Mouse (Mus musculus) ES-E14 (cell line): ENCODE data around the gene Mcl1. TPM values are rescaled to one million over a fixed set of nuclear protein-coding genes. Genes with fewer than 3 reads are reported as not detected.
A peak's percentile ranks its signal among the peaks of the same experiment; 100 is the strongest.

Source experiments
- DNase-seq: peaks from one replicate; pipeline ENCODE4 v3.0.0-alpha.2; 2013; ENCODE audit warnings: low read depth, low spot score
- H3K27ac ChIP-seq: 2 replicates; pipeline ENCODE4 v1.5.1; 2012; ENCODE audit warnings: low read depth, mild to moderate bottlenecking, low read length, moderate library complexity, mixed read lengths; ENCODE audit not compliant: poor library complexity, insufficient read depth, severe bottlenecking
- H3K36me3 ChIP-seq: 2 replicates; pipeline ENCODE4 v1.6.1; 2012; ENCODE audit warnings: mild to moderate bottlenecking, low read length, moderate library complexity, mixed read lengths; ENCODE audit not compliant: control insufficient read depth, poor library complexity, insufficient read depth, severe bottlenecking
- H3K4me1 ChIP-seq, 2 experiments: fragments of 150-350 bp in 1 of 2; sonication (generic) in 1 of 2; 2 replicates each; pipeline ENCODE4 v1.6.1; 2012; ENCODE audit warnings: low read length in 2 of 2, mild to moderate bottlenecking in 1 of 2, mixed read lengths in 1 of 2; ENCODE audit not compliant: control insufficient read depth in 2 of 2, insufficient read depth in 2 of 2, poor library complexity in 1 of 2
- H3K4me3 ChIP-seq, 2 experiments: fragments of 150-350 bp in 1 of 2; sonication (generic) in 1 of 2; 2 replicates each; pipeline ENCODE4 v1.5.1; 2012; ENCODE audit warnings: low read length in 2 of 2, low read depth in 1 of 2, mild to moderate bottlenecking in 1 of 2, mixed read lengths in 1 of 2; ENCODE audit not compliant: insufficient read depth in 1 of 2, poor library complexity in 1 of 2, severe bottlenecking in 1 of 2
- H3K9ac ChIP-seq: 2 replicates; pipeline ENCODE4 v1.6.1; 2012; ENCODE audit warnings: low read depth, mild to moderate bottlenecking, low read length, mixed read lengths; ENCODE audit not compliant: poor library complexity, insufficient read depth, severe bottlenecking
- H3K9me3 ChIP-seq: fragments of 150-350 bp; sonication (generic); 2 replicates; pipeline ENCODE4 v1.6.1; 2012; ENCODE audit warnings: low read depth, mild to moderate bottlenecking, low read length; ENCODE audit not compliant: control insufficient read depth, insufficient read depth
- CHD2 ChIP-seq: IDR thresholded peaks from 2 replicates; pipeline ENCODE4 v1.6.1; 2014; ENCODE audit warnings: mild to moderate bottlenecking, low read depth, low read length, inconsistent platforms
- HCFC1 ChIP-seq: IDR thresholded peaks from 2 replicates; pipeline ENCODE4 v1.6.1; 2012; ENCODE audit warnings: low read length, inconsistent platforms, borderline replicate concordance; ENCODE audit not compliant: insufficient read depth
- MAFK ChIP-seq: IDR thresholded peaks from 2 replicates; pipeline ENCODE4 v1.6.1; 2014; ENCODE audit warnings: mild to moderate bottlenecking, low read depth, low read length, inconsistent platforms; ENCODE audit not compliant: insufficient read depth
- ZC3H11A ChIP-seq: IDR thresholded peaks from 2 replicates; pipeline ENCODE4 v1.6.1; 2012; ENCODE audit warnings: low read depth, mild to moderate bottlenecking, inconsistent platforms, low read length, borderline replicate concordance
- ZNF384 ChIP-seq: IDR thresholded peaks from 2 replicates; pipeline ENCODE4 v1.6.1; 2012; ENCODE audit warnings: low read depth, low read length, inconsistent platforms
- in situ Hi-C, 2 experiments: fragments of 600-800 bp; cut with MboI; formaldehyde crosslinking; loops; one replicate each; pipeline ENCODE4 v1.15.1; 2025; ENCODE audit warnings: low sequenced_read_pairs in 2 of 2, inconsistent platforms in 1 of 2; ENCODE audit not compliant: unreplicated experiment in 2 of 2
- total RNA-seq: library from RNA; depleted of rRNA; stranded (reverse); fragments of 300-350 nt; gene quantifications from 2 replicates; pipeline ENCODE4 v1.2.3, GENCODE M21; 2012

Mcl1 gene
- total RNA-seq, 1 experiment = 207 TPM

- peak overlapping the region; percentile 71; the same call in 1 of the 2 replicates for H3K9ac ChIP-seq
- no peaks in the 10 kb centered on the region for H3K9me3 ChIP-seq
- in situ Hi-C loops = no loop called here
- no peak for DNase-seq
- 0 out of 4 replicates have a peak overlapping the region, but pooled peaks of 1 of the 2 experiments have one; percentile 60 for H3K4me3 ChIP-seq
- H3K36me3 ChIP-seq = peaks cover 3% of the 10 kb centered on the region; the same call in 1 of the 2 replicates
- TF ChIP-seq MAFK (no peak), CHD2 (no peak), HCFC1 (no peak), ZC3H11A (no peak), ZNF384 (no peak)
- H3K4me1 ChIP-seq = peaks cover 7 to 43% of the 10 kb centered on the region in 2 experiments
- peak overlapping the region; percentile 100 for H3K27ac ChIP-seq
Measured at GRCm38 (mm10) chr3:95672461-95672860, 13.9 kb downstream of the Mcl1 start.

GRCm38 (mm10) chr3:95672861-95673706 lies 14.5 kb downstream of the Mcl1 start:
- TF ChIP-seq MAFK = no peak
- TF ChIP-seq ZC3H11A = no peak
- no peak for TF ChIP-seq ZNF384
- TF ChIP-seq HCFC1 = no peak
- no peak for TF ChIP-seq CHD2
- Histone ChIP-seq H3K4me3 (peak overlapping the region; percentile 57 to 60), H3K36me3 (peaks cover 3% of the 10 kb centered on the region; the same call in 1 of the 2 replicates), H3K27ac (peak overlapping the region; percentile 100), H3K9ac (peak overlapping the region; percentile 71), H3K9me3 (no peaks in the 10 kb centered on the region), H3K4me1 (peaks cover 4 to 47% of the 10 kb centered on the region in 2 experiments)
- no peak for DNase-seq
- in situ Hi-C loops = no loop called here

GRCm38 (mm10) chr3:95673707-95674211 lies 15.2 kb downstream of the Mcl1 start:
- Histone ChIP-seq H3K9me3 (no peaks in the 10 kb centered on the region), H3K27ac (peak overlapping the region; percentile 100), H3K36me3 (peaks cover 3% of the 10 kb centered on the region; the same call in 1 of the 2 replicates), H3K9ac (peak overlapping the region; percentile 71), H3K4me3 (peak overlapping the region; percentile 57 to 60), H3K4me1 (peaks cover 4 to 45% of the 10 kb centered on the region in 2 experiments)
- in situ Hi-C loops = no loop called here
- DNase-seq = no peak
- no peak for TF ChIP-seq MAFK
- TF ChIP-seq ZC3H11A = no peak
- TF ChIP-seq ZNF384 = no peak
- TF ChIP-seq HCFC1 = no peak
- no peak for TF ChIP-seq CHD2

- H3K27ac ChIP-seq = peak overlapping the region; percentile 100
- peak; percentile 87 for DNase-seq
- in situ Hi-C loops = no loop called here
- H3K36me3 ChIP-seq = peaks cover under 1% of the 10 kb centered on the region; the same call in 1 of the 2 replicates
- TF ChIP-seq HCFC1 (no peak), CHD2 (no peak), MAFK (no peak), ZC3H11A (no peak)
- H3K9me3 ChIP-seq = no peaks in the 10 kb centered on the region
- peaks cover 3 to 42% of the 10 kb centered on the region in 2 experiments for H3K4me1 ChIP-seq
- peak overlapping the region; percentile 84 for H3K9ac ChIP-seq
- peak overlapping the region; percentile 10 to 60 for H3K4me3 ChIP-seq
Measured at GRCm38 (mm10) chr3:95674236-95674635, 15.6 kb downstream of the Mcl1 start.
